Mouse (Mus musculus): ENCODE measurements around the gene Trim27. TPM values are rescaled to one million over a fixed set of nuclear protein-coding genes. Genes with fewer than 3 reads are reported as not detected.

Gene Trim27
- polyA plus RNA-seq, 1 experiment from 2014 or later, result 111 TPM

- WGBS, result under 1% methylated on average over 20 of the region's 20 CpGs
- ATAC-seq (ENCODE audit: low read depth) (peak; percentile 95), DNase-seq (ENCODE audit: low spot score) (peak; percentile 88)
- H3K4me2 ChIP-seq (ENCODE audit: low read depth, low read length), result peak overlapping the region; percentile 59
- no peaks in the 10 kb centered on the region for H3K27me3 ChIP-seq (replicated peaks; ENCODE audit: control insufficient read depth, insufficient read depth, low read length)
- no peaks in the 10 kb centered on the region for H3K36me3 ChIP-seq (ENCODE audit: control insufficient read depth, insufficient read depth, low read length)
- H3K9ac ChIP-seq (ENCODE audit: low read depth, low read length), result peak overlapping the region; percentile 63
- no peaks in the 10 kb centered on the region for H3K9me3 ChIP-seq (ENCODE audit: control insufficient read depth, low read length)
- H3K27ac ChIP-seq (replicated peaks; ENCODE audit: low read depth, low read length), result peak overlapping the region; percentile 58
- H3K4me3 ChIP-seq (ENCODE audit: low read depth, low read length), result peak overlapping the region; percentile 59
- H3K4me1 ChIP-seq (ENCODE audit: control insufficient read depth, insufficient read depth, low read length), result no peaks in the 10 kb centered on the region
Observed at GRCm38 (mm10) chr13:21222463-21223022, 43.3 kb downstream of the Trim27 start.

- no peak overlapping the region for H3K27ac ChIP-seq (replicated peaks; ENCODE audit: low read depth, low read length)
- under 1% methylated on average over 10 of the region's 10 CpGs for WGBS
Observed at GRCm38 (mm10) chr13:21223242-21223655, 44.0 kb downstream of the Trim27 start.

GRCm38 (mm10) chr13:21224376-21224775 lies 45.1 kb downstream of the Trim27 start:
- H3K27me3 ChIP-seq (replicated peaks; ENCODE audit: control insufficient read depth, insufficient read depth, low read length), result no peaks in the 10 kb centered on the region
- no peak overlapping the region for H3K9ac ChIP-seq (ENCODE audit: low read depth, low read length)
- ATAC-seq (ENCODE audit: low read depth), result no peak
- H3K4me1 ChIP-seq (ENCODE audit: control insufficient read depth, insufficient read depth, low read length), result no peaks in the 10 kb centered on the region
- no peak overlapping the region for H3K4me2 ChIP-seq (ENCODE audit: low read depth, low read length)
- no peak overlapping the region for H3K4me3 ChIP-seq (ENCODE audit: low read depth, low read length)
- H3K9me3 ChIP-seq (ENCODE audit: control insufficient read depth, low read length), result no peaks in the 10 kb centered on the region
- no peaks in the 10 kb centered on the region for H3K36me3 ChIP-seq (ENCODE audit: control insufficient read depth, insufficient read depth, low read length)
- no peak for DNase-seq (ENCODE audit: low spot score)
- no peak overlapping the region for H3K27ac ChIP-seq (replicated peaks; ENCODE audit: low read depth, low read length)
- WGBS, result 79% methylated on average over 1 of the region's 1 CpGs

More at GRCm38 (mm10) chr13:21223242-21223655, 44.0 kb downstream of the Trim27 start:
- H3K9ac ChIP-seq (ENCODE audit: low read depth, low read length), result peak overlapping the region; percentile 50
- DNase-seq (ENCODE audit: low spot score) (peak; percentile 46), ATAC-seq (ENCODE audit: low read depth) (no peak; the same call in 1 of the 2 replicates)
- H3K36me3 ChIP-seq (ENCODE audit: control insufficient read depth, insufficient read depth, low read length), result no peaks in the 10 kb centered on the region
- no peaks in the 10 kb centered on the region for H3K9me3 ChIP-seq (ENCODE audit: control insufficient read depth, low read length)
- no peaks in the 10 kb centered on the region for H3K27me3 ChIP-seq (replicated peaks; ENCODE audit: control insufficient read depth, insufficient read depth, low read length)
- H3K4me3 ChIP-seq (ENCODE audit: low read depth, low read length), result peak overlapping the region; percentile 59
- H3K4me2 ChIP-seq (ENCODE audit: low read depth, low read length), result peak overlapping the region; percentile 59
- H3K4me1 ChIP-seq (ENCODE audit: control insufficient read depth, insufficient read depth, low read length), result no peaks in the 10 kb centered on the region

GRCm38 (mm10) chr13:21225206-21225605 lies 46.0 kb downstream of the Trim27 start:
- no peak overlapping the region for H3K4me3 ChIP-seq (ENCODE audit: low read depth, low read length)
- WGBS, result 60% methylated on average over 6 of the region's 6 CpGs
- ATAC-seq (ENCODE audit: low read depth) (no peak), DNase-seq (ENCODE audit: low spot score) (no peak)
- no peaks in the 10 kb centered on the region for H3K36me3 ChIP-seq (ENCODE audit: control insufficient read depth, insufficient read depth, low read length)
- H3K27me3 ChIP-seq (replicated peaks; ENCODE audit: control insufficient read depth, insufficient read depth, low read length), result no peaks in the 10 kb centered on the region
- no peak overlapping the region for H3K4me2 ChIP-seq (ENCODE audit: low read depth, low read length)
- H3K9me3 ChIP-seq (ENCODE audit: control insufficient read depth, low read length), result no peaks in the 10 kb centered on the region
- H3K9ac ChIP-seq (ENCODE audit: low read depth, low read length), result no peak overlapping the region
- no peaks in the 10 kb centered on the region for H3K4me1 ChIP-seq (ENCODE audit: control insufficient read depth, insufficient read depth, low read length)
- no peak overlapping the region for H3K27ac ChIP-seq (replicated peaks; ENCODE audit: low read depth, low read length)

- H3K4me1 ChIP-seq (ENCODE audit: control insufficient read depth, insufficient read depth, low read length), result no peaks in the 10 kb centered on the region
- H3K9me3 ChIP-seq (ENCODE audit: control insufficient read depth, low read length), result no peaks in the 10 kb centered on the region
- WGBS, result 50% methylated on average over 3 of the region's 3 CpGs
- no peak overlapping the region for H3K4me2 ChIP-seq (ENCODE audit: low read depth, low read length)
- H3K4me3 ChIP-seq (ENCODE audit: low read depth, low read length), result no peak overlapping the region
- H3K36me3 ChIP-seq (ENCODE audit: control insufficient read depth, insufficient read depth, low read length), result no peaks in the 10 kb centered on the region
- no peak for ATAC-seq (ENCODE audit: low read depth)
- H3K9ac ChIP-seq (ENCODE audit: low read depth, low read length), result no peak overlapping the region
- DNase-seq (ENCODE audit: low spot score), result no peak
- no peak overlapping the region for H3K27ac ChIP-seq (replicated peaks; ENCODE audit: low read depth, low read length)
- H3K27me3 ChIP-seq (replicated peaks; ENCODE audit: control insufficient read depth, insufficient read depth, low read length), result no peaks in the 10 kb centered on the region
Observed at GRCm38 (mm10) chr13:21226031-21226430, 46.8 kb downstream of the Trim27 start.

GRCm38 (mm10) chr13:21233732-21234705 lies 54.8 kb downstream of the Trim27 start:
- DNase-seq (ENCODE audit: low spot score), result peak; percentile 87
- H3K27me3 ChIP-seq (replicated peaks; ENCODE audit: control insufficient read depth, insufficient read depth, low read length), result no peaks in the 10 kb centered on the region
- H3K4me2 ChIP-seq (ENCODE audit: low read depth, low read length), result peak overlapping the region; percentile 82
- H3K4me1 ChIP-seq (ENCODE audit: control insufficient read depth, insufficient read depth, low read length), result no peaks in the 10 kb centered on the region
- H3K9me3 ChIP-seq (ENCODE audit: control insufficient read depth, low read length), result no peaks in the 10 kb centered on the region
- WGBS, result under 1% methylated on average over 43 of the region's 43 CpGs
- no peaks in the 10 kb centered on the region for H3K36me3 ChIP-seq (ENCODE audit: control insufficient read depth, insufficient read depth, low read length)
- peak; percentile 97 for ATAC-seq (ENCODE audit: low read depth)
- H3K4me3 ChIP-seq (ENCODE audit: low read depth, low read length), result peak overlapping the region; percentile 55
- peak overlapping the region; percentile 54 for H3K9ac ChIP-seq (ENCODE audit: low read depth, low read length)
- H3K27ac ChIP-seq (replicated peaks; ENCODE audit: low read depth, low read length), result no peak overlapping the region

GRCm38 (mm10) chr13:21236714-21237113 lies 57.5 kb downstream of the Trim27 start:
- Histone ChIP-seq H3K4me3 (ENCODE audit: low read depth, low read length) (no peak overlapping the region), H3K9ac (ENCODE audit: low read depth, low read length) (no peak overlapping the region), H3K27ac (replicated peaks; ENCODE audit: low read depth, low read length) (no peak overlapping the region), H3K27me3 (replicated peaks; ENCODE audit: control insufficient read depth, insufficient read depth, low read length) (no peaks in the 10 kb centered on the region), H3K4me2 (ENCODE audit: low read depth, low read length) (no peak overlapping the region), H3K9me3 (ENCODE audit: control insufficient read depth, low read length) (no peaks in the 10 kb centered on the region), H3K36me3 (ENCODE audit: control insufficient read depth, insufficient read depth, low read length) (no peaks in the 10 kb centered on the region), H3K4me1 (ENCODE audit: control insufficient read depth, insufficient read depth, low read length) (no peaks in the 10 kb centered on the region)
- DNase-seq (ENCODE audit: low spot score), result no peak
- no peak for ATAC-seq (ENCODE audit: low read depth)
- WGBS, result 47% methylated on average over 2 of the region's 2 CpGs

- H3K27ac ChIP-seq (replicated peaks; ENCODE audit: low read depth, low read length), result no peak overlapping the region
Observed at GRCm38 (mm10) chr13:21237161-21237560, 57.9 kb downstream of the Trim27 start.

More at GRCm38 (mm10) chr13:21237161-21237560, 57.9 kb downstream of the Trim27 start:
- H3K9ac ChIP-seq (ENCODE audit: low read depth, low read length), result no peak overlapping the region
- ATAC-seq (ENCODE audit: low read depth) (no peak), DNase-seq (ENCODE audit: low spot score) (peak; percentile 21)
- no peak overlapping the region for H3K4me3 ChIP-seq (ENCODE audit: low read depth, low read length)
- H3K9me3 ChIP-seq (ENCODE audit: control insufficient read depth, low read length), result no peaks in the 10 kb centered on the region
- H3K27me3 ChIP-seq (replicated peaks; ENCODE audit: control insufficient read depth, insufficient read depth, low read length), result no peaks in the 10 kb centered on the region
- WGBS, result 23% methylated on average over 6 of the region's 6 CpGs
- H3K4me1 ChIP-seq (ENCODE audit: control insufficient read depth, insufficient read depth, low read length), result no peaks in the 10 kb centered on the region
- no peaks in the 10 kb centered on the region for H3K36me3 ChIP-seq (ENCODE audit: control insufficient read depth, insufficient read depth, low read length)
- H3K4me2 ChIP-seq (ENCODE audit: low read depth, low read length), result no peak overlapping the region
